Mouse (Mus musculus): ENCODE data around the gene Cdc123. TPM values are rescaled to one million over a fixed set of nuclear protein-coding genes. Genes with fewer than 3 reads are reported as not detected.
A peak's percentile ranks its signal among the peaks of the same experiment; 100 is the strongest.

Cdc123 gene
- polyA plus RNA-seq (2016; fragmentation: Nextera tagmentation; extraction: Ambion mirVana): 406 and 414 TPM in 2 replicates

DNA sequence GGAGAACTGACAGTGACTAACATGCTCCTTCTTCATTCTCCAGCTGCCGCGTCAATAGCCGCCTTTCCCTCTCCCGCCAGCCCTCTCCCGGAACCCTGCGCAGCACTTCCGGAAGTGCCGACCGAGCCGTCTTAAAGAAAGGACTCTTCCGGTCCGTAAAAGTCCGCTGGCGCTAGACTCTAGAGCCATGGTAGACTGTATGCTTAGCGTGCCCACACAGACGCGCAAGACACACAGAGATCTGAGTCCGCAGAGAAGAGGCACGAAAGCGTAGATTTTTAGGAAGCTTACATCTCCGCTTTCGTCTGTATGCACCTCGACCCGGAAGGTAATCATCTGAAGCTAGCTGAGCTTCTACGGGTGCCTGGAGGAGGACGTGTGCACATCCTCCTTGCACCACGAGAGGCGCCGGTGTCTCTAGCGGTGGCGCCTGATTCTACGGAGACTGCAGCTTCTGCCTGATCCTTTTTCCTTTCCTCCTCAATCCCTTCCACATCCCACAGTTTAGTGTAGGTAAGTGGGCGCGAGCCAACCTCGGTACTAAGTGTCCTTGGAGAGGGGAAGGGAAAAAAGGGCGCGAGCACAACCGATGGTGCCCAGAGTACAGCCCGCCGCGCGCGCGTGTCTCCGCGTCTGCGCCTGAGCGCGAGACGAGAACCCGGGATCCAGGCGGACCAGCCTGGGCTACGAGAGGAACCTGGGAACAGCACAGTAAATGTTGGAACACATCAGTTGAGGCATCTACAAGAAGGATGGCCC, at the start of gene Cdc123, which contains the start of gene Nudt5:
Cdc123 (minus strand) TSS at position 292 of the 759 bp plus-strand sequence.
Nudt5 (plus strand) TSS at position 147 of the 759 bp plus-strand sequence.
- peak; percentile 88 for DNase-seq (ENCODE audit: low spot score)
- WGBS: under 1% methylated on average over 53 of the region's 53 CpGs
- Histone ChIP-seq H3K9me3 (replicated peaks) (no peaks in the 10 kb centered on the region), H3K27me3 (ENCODE audit: low read depth, poor library complexity, severe bottlenecking) (no peaks in the 10 kb centered on the region), H3K4me1 (peaks cover 11% of the 10 kb centered on the region), H3K4me3 (peak within 1 kb of the TSS; percentile 88), H3K36me3 (peaks cover 41% of the 10 kb centered on the region), H3K27ac (peak within 1 kb of the TSS; percentile 96)

DNA sequence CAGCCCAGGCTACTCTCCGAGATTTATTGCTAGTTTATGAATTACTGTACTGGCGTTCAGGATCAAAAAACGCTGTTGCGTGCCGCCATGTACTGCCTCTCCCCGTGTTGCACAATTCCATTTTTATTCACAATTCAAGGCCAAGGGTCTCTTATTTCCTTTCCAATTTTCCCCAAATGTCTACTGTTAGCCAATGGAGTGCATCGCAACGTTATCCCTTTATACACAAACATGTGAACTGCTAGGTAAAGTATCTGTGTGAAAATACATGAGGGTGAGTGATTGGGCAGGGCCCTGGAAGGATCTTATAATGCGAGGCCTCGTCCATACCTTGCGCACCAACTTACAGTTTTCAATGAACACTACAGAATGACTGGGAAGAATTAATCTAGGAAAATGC, 49.3 kb upstream of the Cdc123 start:
- no peaks in the 10 kb centered on the region for H3K9me3 ChIP-seq (replicated peaks)
- DNase-seq (ENCODE audit: low spot score): peak; percentile 32
- peaks cover 53% of the 10 kb centered on the region for H3K36me3 ChIP-seq
- peak overlapping the region; percentile 83 for H3K4me3 ChIP-seq
- peak overlapping the region; percentile 93 for H3K27ac ChIP-seq
- H3K4me1 ChIP-seq: 0 out of 2 replicates have a peak, but pooled peaks cover 3% of the 10 kb centered on the region
- WGBS: 51% methylated on average over 11 of the region's 11 CpGs
- no peaks in the 10 kb centered on the region for H3K27me3 ChIP-seq (ENCODE audit: low read depth, poor library complexity, severe bottlenecking)

DNA sequence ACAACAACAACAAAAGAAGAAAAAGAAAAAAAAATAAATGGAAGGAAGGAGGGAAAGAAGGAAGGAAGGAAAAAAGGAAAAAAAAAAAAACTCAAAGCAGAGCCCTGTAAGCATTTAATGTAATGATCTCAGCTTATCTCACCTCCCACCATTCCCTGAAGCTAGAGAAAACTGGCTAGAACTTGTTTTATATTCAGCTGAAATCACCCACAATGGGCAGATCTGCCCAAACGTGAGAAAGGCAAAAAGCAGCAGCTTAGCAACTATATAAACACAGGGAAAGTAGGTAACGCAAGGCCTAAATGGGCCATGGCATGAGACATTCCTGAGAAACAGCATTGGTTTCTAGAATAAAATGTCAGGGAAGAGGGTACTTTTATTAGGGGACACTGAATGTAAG, 44.4 kb upstream of the Cdc123 start:
- Histone ChIP-seq H3K4me3 (no peak overlapping the region), H3K4me1 (0 out of 2 replicates have a peak, but pooled peaks cover 3% of the 10 kb centered on the region), H3K27me3 (ENCODE audit: low read depth, poor library complexity, severe bottlenecking) (no peaks in the 10 kb centered on the region), H3K9me3 (replicated peaks) (no peaks in the 10 kb centered on the region), H3K27ac (no peak overlapping the region), H3K36me3 (peaks cover 84% of the 10 kb centered on the region)
- DNase-seq (ENCODE audit: low spot score): no peak
- WGBS: 77% methylated on average over 2 of the region's 2 CpGs

DNA sequence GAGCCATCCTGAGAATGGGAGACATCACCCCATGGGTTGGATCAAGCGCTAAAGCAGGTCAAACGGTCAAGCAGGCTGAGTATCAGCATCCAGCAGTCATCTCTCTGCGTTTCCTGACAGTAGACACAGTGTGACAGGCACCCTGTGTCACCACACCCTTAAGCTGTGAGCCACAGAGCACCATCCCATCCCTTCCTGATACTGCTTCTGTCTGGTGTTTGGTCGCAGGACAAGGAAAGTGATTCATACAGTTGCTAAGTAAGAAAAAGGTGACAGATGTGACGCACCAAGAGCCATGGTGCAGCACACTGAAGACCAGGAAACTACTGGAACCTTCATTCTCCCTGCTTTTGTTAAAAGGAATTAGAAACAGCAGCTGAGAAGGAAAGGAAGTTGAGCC, 43.9 kb upstream of the Cdc123 start:
- Histone ChIP-seq H3K27ac (no peak overlapping the region), H3K4me1 (no peaks in the 10 kb centered on the region), H3K27me3 (ENCODE audit: low read depth, poor library complexity, severe bottlenecking) (no peaks in the 10 kb centered on the region), H3K36me3 (peaks cover 89% of the 10 kb centered on the region), H3K9me3 (replicated peaks) (no peaks in the 10 kb centered on the region), H3K4me3 (no peak overlapping the region)
- WGBS: 91% methylated on average over 5 of the region's 5 CpGs
- no peak for DNase-seq (ENCODE audit: low spot score)

- no peak overlapping the region for H3K27ac ChIP-seq
- 88% methylated on average over 3 of the region's 3 CpGs for WGBS
- DNase-seq (ENCODE audit: low spot score): no peak
- no peaks in the 10 kb centered on the region for H3K27me3 ChIP-seq (ENCODE audit: low read depth, poor library complexity, severe bottlenecking)
- H3K36me3 ChIP-seq: peaks cover 97% of the 10 kb centered on the region
- no peaks in the 10 kb centered on the region for H3K9me3 ChIP-seq (replicated peaks)
- no peaks in the 10 kb centered on the region for H3K4me1 ChIP-seq
- H3K4me3 ChIP-seq: no peak overlapping the region
Measured at GRCm38 (mm10) chr2:5877446-5877845, 32.5 kb upstream of the Cdc123 start.

- Histone ChIP-seq H3K27ac (no peak overlapping the region), H3K36me3 (peaks cover 88% of the 10 kb centered on the region), H3K4me3 (no peak overlapping the region), H3K9me3 (replicated peaks) (no peaks in the 10 kb centered on the region), H3K4me1 (no peaks in the 10 kb centered on the region), H3K27me3 (ENCODE audit: low read depth, poor library complexity, severe bottlenecking) (no peaks in the 10 kb centered on the region)
- WGBS: 93% methylated on average over 5 of the region's 5 CpGs
- no peak for DNase-seq (ENCODE audit: low spot score)
Measured at GRCm38 (mm10) chr2:5869746-5870145, 24.8 kb upstream of the Cdc123 start.

- Histone ChIP-seq H3K9me3 (replicated peaks) (no peaks in the 10 kb centered on the region), H3K4me1 (no peaks in the 10 kb centered on the region), H3K27me3 (ENCODE audit: low read depth, poor library complexity, severe bottlenecking) (no peaks in the 10 kb centered on the region), H3K36me3 (peaks cover 86% of the 10 kb centered on the region), H3K4me3 (no peak overlapping the region), H3K27ac (no peak overlapping the region)
- no peak for DNase-seq (ENCODE audit: low spot score)
- 93% methylated on average over 2 of the region's 2 CpGs for WGBS
Measured at GRCm38 (mm10) chr2:5867681-5868080, 22.7 kb upstream of the Cdc123 start.

DNA sequence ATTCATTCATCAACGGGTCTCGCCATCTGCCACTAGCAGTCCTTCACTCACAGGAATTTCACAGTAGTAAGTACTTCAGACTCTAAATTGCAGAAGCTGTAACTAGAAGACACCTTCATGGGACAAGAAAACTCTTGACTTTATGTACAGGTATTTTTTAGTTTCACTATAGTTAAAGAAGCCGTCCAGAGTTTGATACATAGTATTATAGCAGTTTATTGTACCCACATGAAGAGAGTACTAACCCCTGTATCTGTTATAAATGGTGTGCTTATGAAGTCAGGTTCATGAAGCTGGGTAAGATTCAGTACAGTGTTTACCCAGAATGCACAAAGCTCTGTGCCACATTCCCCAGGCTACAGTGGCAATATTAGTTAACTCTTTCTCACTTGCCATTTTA, 17.9 kb upstream of the Cdc123 start, which contains the start of gene Gm13199:
Gm13199 (minus strand) TSS at position 101 of the 400 bp plus-strand sequence.
- Histone ChIP-seq H3K36me3 (peaks cover 89% of the 10 kb centered on the region), H3K4me3 (no peak within 1 kb of the TSS), H3K27ac (no peak within 1 kb of the TSS), H3K27me3 (ENCODE audit: low read depth, poor library complexity, severe bottlenecking) (no peaks in the 10 kb centered on the region), H3K4me1 (no peaks in the 10 kb centered on the region), H3K9me3 (replicated peaks) (no peaks in the 10 kb centered on the region)
- no peak for DNase-seq (ENCODE audit: low spot score)
- WGBS: 96% methylated on average over 3 of the region's 3 CpGs

DNA sequence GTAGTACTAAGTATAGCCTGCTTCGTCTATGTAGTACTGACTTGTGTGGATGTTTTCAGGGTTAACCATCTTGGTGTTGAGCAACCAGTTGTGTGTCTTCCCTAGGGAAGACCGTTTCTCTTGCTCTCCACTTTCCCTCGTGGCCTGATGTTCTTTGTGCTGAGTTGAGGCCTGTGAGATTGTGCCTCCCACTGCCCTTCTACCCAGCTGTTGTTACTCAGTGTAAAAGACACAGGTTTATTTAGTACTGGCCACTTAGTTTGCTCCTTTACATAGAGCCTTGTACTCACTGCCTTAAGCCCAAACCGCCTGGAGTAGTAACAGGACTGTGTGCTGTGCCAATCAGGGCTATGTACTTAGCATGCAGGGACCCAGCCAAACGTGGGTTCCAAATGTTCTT, 6.9 kb upstream of the Cdc123 start:
- Histone ChIP-seq H3K36me3 (peaks cover 68% of the 10 kb centered on the region), H3K4me1 (peaks cover 1% of the 10 kb centered on the region; the same call in 1 of the 2 replicates), H3K27ac (no peak overlapping the region), H3K9me3 (replicated peaks) (no peaks in the 10 kb centered on the region), H3K4me3 (no peak overlapping the region), H3K27me3 (ENCODE audit: low read depth, poor library complexity, severe bottlenecking) (no peaks in the 10 kb centered on the region)
- DNase-seq (ENCODE audit: low spot score): no peak
- 91% methylated on average over 5 of the region's 5 CpGs for WGBS

DNA sequence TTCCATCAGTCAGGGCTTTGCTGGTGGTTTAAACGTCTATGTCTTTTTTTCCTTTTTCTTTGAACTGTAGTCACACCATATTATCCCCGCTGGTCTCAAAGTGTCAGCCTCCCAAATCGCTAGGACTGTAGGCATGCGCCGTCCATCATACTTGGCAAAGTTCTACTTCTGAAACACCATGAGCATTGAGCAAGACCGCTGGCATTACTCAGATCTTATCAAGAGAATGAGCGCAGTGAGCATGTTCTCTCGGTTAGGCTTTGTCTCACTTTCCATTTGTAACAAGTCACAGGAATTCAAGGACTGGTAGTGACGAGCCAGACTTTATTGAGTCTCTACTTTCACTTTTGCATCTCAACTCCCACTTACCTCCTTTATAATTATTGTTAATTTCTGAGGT, 6.2 kb upstream of the Cdc123 start:
- Histone ChIP-seq H3K9me3 (replicated peaks) (no peaks in the 10 kb centered on the region), H3K27me3 (ENCODE audit: low read depth, poor library complexity, severe bottlenecking) (no peaks in the 10 kb centered on the region), H3K4me3 (no peak overlapping the region), H3K27ac (no peak overlapping the region), H3K36me3 (peaks cover 61% of the 10 kb centered on the region), H3K4me1 (peaks cover 9% of the 10 kb centered on the region)
- WGBS: 94% methylated on average over 9 of the region's 9 CpGs
- no peak for DNase-seq (ENCODE audit: low spot score)

DNA sequence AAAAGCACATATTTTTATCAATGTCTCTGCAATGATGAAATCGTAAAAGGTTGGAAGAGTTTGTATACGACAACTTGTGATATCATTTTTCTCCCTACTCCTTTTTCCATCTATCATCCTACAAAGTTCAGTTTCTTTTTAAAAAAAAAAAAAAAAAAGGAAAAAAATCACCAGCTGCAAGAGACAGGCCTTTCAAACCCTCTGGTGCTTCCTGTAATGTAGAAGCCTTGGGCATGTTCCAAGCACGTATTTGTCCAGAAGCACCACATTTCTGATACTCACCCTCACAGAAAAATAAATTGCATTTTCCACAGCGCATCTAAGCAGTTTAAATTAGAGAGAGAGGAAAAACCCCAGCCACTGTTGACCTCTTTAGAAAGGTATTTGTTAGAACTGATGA, 862 bp upstream of the Cdc123 start:
- H3K9me3 ChIP-seq (replicated peaks): no peaks in the 10 kb centered on the region
- peaks cover 41% of the 10 kb centered on the region for H3K36me3 ChIP-seq
- DNase-seq (ENCODE audit: low spot score): no peak
- peak overlapping the region; percentile 88 for H3K4me3 ChIP-seq
- peak overlapping the region; percentile 96 for H3K27ac ChIP-seq
- H3K27me3 ChIP-seq (ENCODE audit: low read depth, poor library complexity, severe bottlenecking): no peaks in the 10 kb centered on the region
- 51% methylated on average over 4 of the region's 4 CpGs for WGBS
- H3K4me1 ChIP-seq: peaks cover 11% of the 10 kb centered on the region

DNA sequence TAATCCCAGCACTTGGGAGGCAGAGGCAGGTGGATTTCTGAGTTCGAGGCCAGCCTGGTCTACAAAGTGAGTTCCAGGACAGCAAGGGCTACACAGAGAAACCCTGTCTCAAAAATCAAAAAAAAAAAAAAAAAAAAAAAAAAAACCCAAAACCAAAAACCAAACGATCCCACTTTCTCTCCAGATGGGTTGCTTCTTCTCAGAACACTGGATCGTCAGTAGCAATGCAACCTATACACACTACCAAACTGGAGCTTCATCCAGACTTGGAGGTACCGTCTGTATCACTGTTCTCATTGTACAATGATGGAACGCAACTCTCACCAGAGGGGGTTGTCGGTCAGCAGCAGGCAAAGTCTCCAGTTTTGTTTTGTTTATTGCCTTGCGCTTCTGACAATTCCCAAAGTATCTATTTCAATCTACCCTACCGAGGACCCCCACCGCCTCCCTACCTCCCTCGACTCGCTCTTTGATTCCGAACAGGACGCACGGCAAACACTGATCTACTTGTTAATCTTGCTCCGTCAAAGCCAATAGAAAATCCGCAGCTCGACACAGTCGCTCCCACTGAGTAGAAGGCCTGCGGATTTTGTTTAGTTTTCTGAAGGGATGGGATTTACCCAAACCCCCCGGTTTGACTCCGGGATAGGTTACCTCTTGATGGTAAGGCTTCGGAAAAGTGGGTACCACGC, 637 bp downstream of the Cdc123 start:
- Histone ChIP-seq H3K9me3 (replicated peaks) (peaks cover 3% of the 10 kb centered on the region; the same call in 1 of the 2 replicates), H3K27ac (peak overlapping the region; percentile 96), H3K36me3 (peaks cover 45% of the 10 kb centered on the region), H3K4me3 (peak overlapping the region; percentile 88), H3K27me3 (ENCODE audit: low read depth, poor library complexity, severe bottlenecking) (no peaks in the 10 kb centered on the region), H3K4me1 (peaks cover 11% of the 10 kb centered on the region)
- WGBS: 4% methylated on average over 23 of the region's 23 CpGs
- DNase-seq (ENCODE audit: low spot score): no peak

DNA sequence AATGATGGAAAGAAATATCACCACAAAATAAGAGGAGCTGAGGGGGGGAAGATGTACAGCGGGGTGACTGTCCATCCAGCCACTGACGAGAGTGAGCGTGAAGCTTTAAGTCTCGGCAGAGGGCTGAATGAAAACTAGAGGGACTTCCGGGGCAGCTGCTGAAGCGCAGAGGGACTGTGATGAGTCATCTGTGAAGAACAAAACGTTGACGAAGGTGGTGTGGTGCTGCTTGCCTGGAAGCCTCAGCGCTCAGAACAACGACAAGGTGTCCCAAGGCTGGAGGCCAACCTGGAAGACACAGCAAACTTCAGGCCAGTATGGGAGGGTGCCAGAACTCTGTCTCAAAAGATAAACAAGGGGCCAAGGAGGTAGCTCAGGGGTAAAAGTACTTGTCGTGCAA, 4.1 kb downstream of the Cdc123 start:
- H3K27me3 ChIP-seq (ENCODE audit: low read depth, poor library complexity, severe bottlenecking): no peaks in the 10 kb centered on the region
- DNase-seq (ENCODE audit: low spot score): no peak
- H3K4me1 ChIP-seq: no peaks in the 10 kb centered on the region; the same call in 1 of the 2 replicates
- H3K36me3 ChIP-seq: peaks cover 65% of the 10 kb centered on the region
- WGBS: 96% methylated on average over 11 of the region's 11 CpGs
- H3K27ac ChIP-seq: no peak overlapping the region
- H3K9me3 ChIP-seq (replicated peaks): peaks cover 3% of the 10 kb centered on the region; the same call in 1 of the 2 replicates
- no peak overlapping the region for H3K4me3 ChIP-seq

Measured in limb, embryonic 10.5 days (tissue).